Mouse (Mus musculus) forebrain, embryonic 13.5 days (tissue): ENCODE measurements around the gene Ofd1. TPM values are rescaled to one million over a fixed set of nuclear protein-coding genes. Genes with fewer than 3 reads are reported as not detected.

ENCODE experiments used
- ATAC-seq: fragments of 200-750 bp; cut with Nextera tagmentation; 2 replicates; pipeline ENCODE4 v1.8.0; 2017
- H3K27ac ChIP-seq: fragments of 300-500 bp; sonication (generic); 2 replicates; pipeline ENCODE4 v1.5.1; 2015; ENCODE audit warnings: inconsistent platforms, mild to moderate bottlenecking, moderate library complexity
- H3K27me3 ChIP-seq: fragments of 300-500 bp; sonication (generic); 2 replicates; pipeline ENCODE4 v1.6.1; 2015; ENCODE audit warnings: mild to moderate bottlenecking, inconsistent platforms
- H3K36me3 ChIP-seq: fragments of 300-500 bp; sonication (generic); 2 replicates; pipeline ENCODE4 v1.6.1; 2015; ENCODE audit warnings: mild to moderate bottlenecking, inconsistent platforms; ENCODE audit not compliant: poor library complexity, severe bottlenecking
- H3K4me1 ChIP-seq: fragments of 300-500 bp; sonication (generic); 2 replicates; pipeline ENCODE4 v1.6.1; 2015; ENCODE audit warnings: inconsistent platforms
- H3K4me2 ChIP-seq: fragments of 300-500 bp; sonication (generic); 2 replicates; pipeline ENCODE4 v1.6.1; 2015; ENCODE audit warnings: inconsistent platforms, mild to moderate bottlenecking, moderate library complexity
- H3K4me3 ChIP-seq: fragments of 300-500 bp; sonication (generic); 2 replicates; pipeline ENCODE4 v1.5.1; 2015; ENCODE audit warnings: mild to moderate bottlenecking, inconsistent platforms
- H3K9ac ChIP-seq: fragments of 300-500 bp; sonication (generic); 2 replicates; pipeline ENCODE4 v1.6.1; 2015; ENCODE audit warnings: mild to moderate bottlenecking, inconsistent platforms
- H3K9me3 ChIP-seq: fragments of 300-500 bp; sonication (generic); replicated peaks from 2 replicates; pipeline ENCODE4 v1.6.1; 2016; ENCODE audit warnings: inconsistent platforms
- WGBS: fragments of 180-500 bp; shearing (Covaris S2); methylation state at CpG from one replicate; pipeline ENCODE4 v1.1.7; 2015; 5-methylcytosine and 5-hydroxymethylcytosine counted together
- polyA plus RNA-seq: library from polyadenylated mRNA; unstranded; fragments of >200 nt; fragmentation: Nextera tagmentation; extraction: Ambion mirVana; gene quantifications from 2 replicates; pipeline ENCODE4 v1.2.1, GENCODE M21; 2015

Ofd1 gene
- polyA plus RNA-seq, 1 experiment from 2014 or later, result 8.1 TPM

DNA sequence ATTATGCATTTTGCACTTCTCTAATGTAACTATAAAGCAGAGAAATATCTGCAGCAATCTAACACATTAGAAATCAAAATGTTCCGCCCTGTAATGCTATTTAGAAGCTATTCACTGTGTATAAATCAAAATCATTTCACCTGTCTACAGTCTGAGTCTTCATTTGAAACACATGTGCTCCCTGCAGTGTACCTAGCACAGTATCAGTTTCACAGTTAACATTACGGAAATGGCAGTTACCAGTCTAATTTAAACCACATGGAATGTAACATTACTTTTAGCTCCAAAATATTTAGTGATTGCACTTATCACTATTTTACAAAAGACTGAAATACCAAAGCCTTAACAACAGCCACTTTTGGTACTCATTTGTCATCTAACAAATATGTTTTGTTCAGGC lies 5.7 kb downstream of the Ofd1 start:
- Histone ChIP-seq H3K4me2 (no peak overlapping the region), H3K9me3 (no peaks in the 10 kb centered on the region), H3K27ac (no peak overlapping the region), H3K27me3 (peaks cover 2% of the 10 kb centered on the region; the same call in 1 of the 2 replicates), H3K4me3 (no peak overlapping the region), H3K4me1 (peaks cover 4% of the 10 kb centered on the region; the same call in 1 of the 2 replicates), H3K9ac (no peak overlapping the region), H3K36me3 (peaks cover 7% of the 10 kb centered on the region; the same call in 1 of the 2 replicates)
- no peak for ATAC-seq
- WGBS, result 99% methylated on average over 2 of the region's 2 CpGs

GRCm38 (mm10) chrX:166416196-166416595 lies 24.3 kb downstream of the Ofd1 start:
- no peak overlapping the region for H3K4me3 ChIP-seq
- H3K4me2 ChIP-seq, result no peak overlapping the region
- H3K4me1 ChIP-seq, result no peaks in the 10 kb centered on the region
- no peak overlapping the region for H3K27ac ChIP-seq
- WGBS, result 82% methylated on average over 6 of the region's 6 CpGs
- no peaks in the 10 kb centered on the region for H3K36me3 ChIP-seq
- H3K27me3 ChIP-seq, result no peaks in the 10 kb centered on the region
- no peak overlapping the region for H3K9ac ChIP-seq
- no peaks in the 10 kb centered on the region for H3K9me3 ChIP-seq
- no peak for ATAC-seq

- no peaks in the 10 kb centered on the region for H3K4me1 ChIP-seq
- H3K4me3 ChIP-seq, result no peak overlapping the region
- H3K36me3 ChIP-seq, result peaks cover 31% of the 10 kb centered on the region
- H3K27me3 ChIP-seq, result peaks cover 6% of the 10 kb centered on the region; the same call in 1 of the 2 replicates
- no peak overlapping the region for H3K4me2 ChIP-seq
- no peaks in the 10 kb centered on the region for H3K9me3 ChIP-seq
- no peak overlapping the region for H3K27ac ChIP-seq
- no peak for ATAC-seq
- H3K9ac ChIP-seq, result no peak overlapping the region
Measured at GRCm38 (mm10) chrX:166407865-166408264, 32.6 kb downstream of the Ofd1 start.

- no peak overlapping the region for H3K9ac ChIP-seq
- no peaks in the 10 kb centered on the region for H3K9me3 ChIP-seq
- H3K4me1 ChIP-seq, result no peaks in the 10 kb centered on the region
- no peak overlapping the region for H3K4me3 ChIP-seq
- H3K27me3 ChIP-seq, result no peaks in the 10 kb centered on the region; the same call in 1 of the 2 replicates
- H3K4me2 ChIP-seq, result no peak overlapping the region
- peaks cover 10% of the 10 kb centered on the region for H3K36me3 ChIP-seq
- H3K27ac ChIP-seq, result no peak overlapping the region
- WGBS, result 83% methylated on average over 1 of the region's 1 CpGs
- no peak for ATAC-seq
Measured at GRCm38 (mm10) chrX:166393753-166394152, 46.8 kb downstream of the Ofd1 start.

GRCm38 (mm10) chrX:166386656-166387055 lies 53.8 kb downstream of the Ofd1 start:
- Histone ChIP-seq H3K27ac (no peak overlapping the region), H3K4me2 (no peak overlapping the region), H3K4me3 (no peak overlapping the region), H3K9me3 (no peaks in the 10 kb centered on the region), H3K36me3 (peaks cover 46% of the 10 kb centered on the region), H3K4me1 (no peaks in the 10 kb centered on the region), H3K27me3 (peaks cover 4% of the 10 kb centered on the region; the same call in 1 of the 2 replicates), H3K9ac (no peak overlapping the region)
- WGBS, result 94% methylated on average over 6 of the region's 6 CpGs
- no peak for ATAC-seq

- no peak for ATAC-seq
- Histone ChIP-seq H3K4me1 (no peaks in the 10 kb centered on the region), H3K27ac (no peak overlapping the region), H3K4me2 (no peak overlapping the region), H3K9me3 (no peaks in the 10 kb centered on the region), H3K27me3 (peaks cover 4% of the 10 kb centered on the region; the same call in 1 of the 2 replicates), H3K36me3 (peaks cover 61% of the 10 kb centered on the region), H3K9ac (no peak overlapping the region), H3K4me3 (no peak overlapping the region)
- 75% methylated on average over 3 of the region's 3 CpGs for WGBS
Measured at GRCm38 (mm10) chrX:166384935-166385334, 55.6 kb downstream of the Ofd1 start.

DNA sequence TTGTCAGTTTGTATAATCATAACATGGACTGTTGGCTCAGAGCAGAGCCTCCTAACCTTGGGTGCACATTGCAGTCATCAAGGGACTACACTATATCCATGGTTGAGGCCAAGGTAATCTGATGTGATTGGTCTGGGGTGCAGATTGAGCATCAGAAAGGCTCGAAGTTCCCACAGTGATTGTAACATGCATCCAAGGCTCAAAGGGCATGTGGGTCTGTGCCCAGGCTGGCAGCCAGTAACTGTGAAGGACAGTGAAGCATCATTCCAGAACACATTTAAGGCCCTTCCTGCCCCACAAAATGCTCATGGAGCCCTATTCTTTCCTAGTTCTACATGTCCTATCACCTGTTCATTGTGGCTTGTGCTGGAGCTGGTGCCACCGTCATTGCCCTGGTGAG lies 56.9 kb downstream of the Ofd1 start:
- no peak for ATAC-seq
- peaks cover 73% of the 10 kb centered on the region for H3K36me3 ChIP-seq
- H3K4me1 ChIP-seq, result no peaks in the 10 kb centered on the region
- peaks cover 4% of the 10 kb centered on the region; the same call in 1 of the 2 replicates for H3K27me3 ChIP-seq
- 87% methylated on average over 2 of the region's 2 CpGs for WGBS
- no peak overlapping the region for H3K4me2 ChIP-seq
- H3K27ac ChIP-seq, result no peak overlapping the region
- H3K9me3 ChIP-seq, result no peaks in the 10 kb centered on the region
- H3K9ac ChIP-seq, result no peak overlapping the region
- H3K4me3 ChIP-seq, result no peak overlapping the region

DNA sequence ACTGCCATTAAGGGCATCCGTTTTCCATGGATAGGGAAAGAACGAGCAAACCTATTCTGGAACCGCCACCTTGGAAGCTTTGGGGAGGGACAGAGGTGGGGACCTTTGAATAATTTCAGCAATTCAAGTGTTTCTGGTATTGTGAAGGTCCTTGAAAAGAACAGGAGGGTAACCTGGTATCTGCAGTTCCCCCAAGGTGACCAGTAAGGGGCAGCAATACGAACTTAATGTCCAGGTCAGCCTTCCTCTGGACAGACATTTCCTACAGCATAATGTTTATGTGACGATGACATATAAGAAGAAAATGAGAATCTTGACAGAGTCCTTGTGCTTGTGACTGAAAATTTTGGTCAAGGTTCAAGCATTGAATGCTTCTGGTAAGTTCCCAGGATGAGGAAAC lies 61.9 kb downstream of the Ofd1 start:
- H3K27me3 ChIP-seq, result no peaks in the 10 kb centered on the region
- H3K9ac ChIP-seq, result no peak overlapping the region
- ATAC-seq, result no peak
- no peak overlapping the region for H3K4me3 ChIP-seq
- H3K4me2 ChIP-seq, result no peak overlapping the region
- H3K4me1 ChIP-seq, result no peaks in the 10 kb centered on the region
- 87% methylated on average over 5 of the region's 5 CpGs for WGBS
- no peak overlapping the region for H3K27ac ChIP-seq
- no peaks in the 10 kb centered on the region for H3K9me3 ChIP-seq
- H3K36me3 ChIP-seq, result peaks cover 80% of the 10 kb centered on the region

GRCm38 (mm10) chrX:166376681-166377328 lies 63.7 kb downstream of the Ofd1 start:
- H3K4me1 ChIP-seq, result no peaks in the 10 kb centered on the region
- no peak overlapping the region for H3K27ac ChIP-seq
- no peak overlapping the region for H3K9ac ChIP-seq
- H3K4me2 ChIP-seq, result no peak overlapping the region
- ATAC-seq, result no peak
- H3K9me3 ChIP-seq, result no peaks in the 10 kb centered on the region
- peaks cover 70% of the 10 kb centered on the region for H3K36me3 ChIP-seq
- H3K4me3 ChIP-seq, result no peak overlapping the region
- WGBS, result 82% methylated on average over 9 of the region's 9 CpGs
- H3K27me3 ChIP-seq, result no peaks in the 10 kb centered on the region

GRCm38 (mm10) chrX:166365458-166366213 lies 74.9 kb downstream of the Ofd1 start:
- no peaks in the 10 kb centered on the region for H3K9me3 ChIP-seq
- WGBS, result 72% methylated on average over 8 of the region's 8 CpGs
- H3K9ac ChIP-seq, result no peak overlapping the region
- no peak overlapping the region for H3K27ac ChIP-seq
- ATAC-seq, result no peak
- H3K4me3 ChIP-seq, result no peak overlapping the region
- peaks cover 3% of the 10 kb centered on the region; the same call in 1 of the 2 replicates for H3K27me3 ChIP-seq
- H3K4me1 ChIP-seq, result 0 out of 2 replicates have a peak, but pooled peaks cover 6% of the 10 kb centered on the region
- no peak overlapping the region for H3K4me2 ChIP-seq
- peaks cover 15% of the 10 kb centered on the region; the same call in 1 of the 2 replicates for H3K36me3 ChIP-seq

DNA sequence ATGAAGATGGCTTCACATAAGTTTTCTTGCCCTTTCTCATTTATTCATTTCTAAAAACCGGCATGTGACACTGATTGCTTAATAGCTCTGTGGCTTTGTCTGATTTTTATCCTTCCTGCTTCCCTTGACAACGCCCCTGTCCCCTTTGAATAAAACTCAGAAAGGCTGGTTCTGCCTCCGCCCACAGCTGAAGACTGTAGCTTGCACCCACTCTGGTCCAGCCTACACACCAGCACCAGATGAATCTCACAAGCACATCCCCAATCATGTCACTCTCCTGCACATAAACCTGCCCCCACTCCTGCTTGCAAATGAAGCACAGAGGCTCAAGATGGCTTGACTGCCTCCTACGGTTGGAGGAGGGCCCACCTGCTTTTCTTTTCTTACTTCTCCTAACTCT lies 80.0 kb downstream of the Ofd1 start:
- ATAC-seq, result no peak
- WGBS, result 88% methylated on average over 4 of the region's 4 CpGs
- Histone ChIP-seq H3K27me3 (no peaks in the 10 kb centered on the region), H3K9ac (no peak overlapping the region), H3K27ac (no peak overlapping the region), H3K4me1 (0 out of 2 replicates have a peak, but pooled peaks cover 2% of the 10 kb centered on the region), H3K4me2 (no peak overlapping the region), H3K36me3 (peaks cover 16% of the 10 kb centered on the region), H3K9me3 (no peaks in the 10 kb centered on the region), H3K4me3 (no peak overlapping the region)

DNA sequence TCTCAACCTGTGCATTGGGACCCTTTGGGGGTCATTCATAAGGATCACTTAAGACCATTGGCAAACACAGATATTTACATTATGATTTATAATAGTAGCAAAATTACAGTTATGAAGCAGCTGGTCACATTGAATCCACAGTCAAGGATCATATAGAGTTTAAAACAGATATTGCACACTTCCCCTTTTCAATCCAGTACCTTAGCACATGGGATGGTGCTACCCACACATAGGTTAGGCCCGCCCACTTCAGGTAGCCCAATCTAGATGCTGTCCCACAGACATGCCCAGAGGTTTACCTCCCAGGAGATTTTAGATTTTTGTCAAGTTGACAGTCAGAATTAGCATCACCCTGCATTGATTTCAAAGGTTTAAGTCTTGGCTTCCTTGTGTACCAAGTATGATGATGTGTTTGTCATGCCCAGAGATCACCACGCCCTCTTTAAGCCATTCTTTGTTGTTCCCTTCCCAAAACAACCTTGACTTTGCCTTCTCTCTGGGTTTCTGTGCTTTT lies 80.5 kb downstream of the Ofd1 start:
- no peak for ATAC-seq
- no peak overlapping the region for H3K27ac ChIP-seq
- H3K9me3 ChIP-seq, result no peaks in the 10 kb centered on the region
- no peaks in the 10 kb centered on the region for H3K4me1 ChIP-seq
- H3K36me3 ChIP-seq, result peaks cover 16% of the 10 kb centered on the region
- no peak overlapping the region for H3K4me2 ChIP-seq
- WGBS, result 85% methylated on average over 2 of the region's 2 CpGs
- no peak overlapping the region for H3K9ac ChIP-seq
- no peaks in the 10 kb centered on the region for H3K27me3 ChIP-seq
- no peak overlapping the region for H3K4me3 ChIP-seq
